Mouse (Mus musculus): Measurements from ENCODE around the gene Ddx43.
A peak's percentile ranks its signal among the peaks of the same experiment; 100 is the strongest.
"Not testable (repeated sequence)": the region's sequence is repeated elsewhere in the genome, so short reads cannot be mapped to it uniquely, and the experiment has no call there.

The Ddx43 gene

GRCm38 (mm10) chr9:78395630-78396351 is at the start of gene Ddx43:
Gene Ddx43, plus strand, starts transcription at chr9:78395777.
- peak; percentile 62 for DNase-seq (ENCODE audit: low read depth)

- no peak for DNase-seq (ENCODE audit: low read depth)
These were observed 48.6 kb upstream of the Ddx43 start for GRCm38 (mm10) chr9:78347004-78347403.

GRCm38 (mm10) chr9:78348206-78349004 is 47.2 kb upstream of the Ddx43 start:
- not testable (repeated sequence) for DNase-seq (ENCODE audit: low read depth)

GRCm38 (mm10) chr9:78349141-78349540 is 46.4 kb upstream of the Ddx43 start:
- DNase-seq (ENCODE audit: low read depth) = not testable (repeated sequence)

GRCm38 (mm10) chr9:78350007-78350406 is 45.6 kb upstream of the Ddx43 start:
- DNase-seq (ENCODE audit: low read depth) = not testable (repeated sequence)

- no peak for DNase-seq (ENCODE audit: low read depth)
These were observed 43.9 kb upstream of the Ddx43 start for GRCm38 (mm10) chr9:78351504-78352220.

- no peak for DNase-seq (ENCODE audit: low read depth)
These were observed 40.7 kb upstream of the Ddx43 start for GRCm38 (mm10) chr9:78354665-78355578.

- no peak for DNase-seq (ENCODE audit: low read depth)
These were observed 40.0 kb upstream of the Ddx43 start, which contains the start of gene Gsta2 for GRCm38 (mm10) chr9:78355611-78356010. Gene Gsta2, minus strand, starts transcription at chr9:78355788.

GRCm38 (mm10) chr9:78358053-78358452 is 37.5 kb upstream of the Ddx43 start:
- peak; percentile 69 for DNase-seq (ENCODE audit: low read depth)

GRCm38 (mm10) chr9:78359750-78360483 is 35.7 kb upstream of the Ddx43 start:
- DNase-seq (ENCODE audit: low read depth) = no peak

GRCm38 (mm10) chr9:78360484-78360872 is 35.1 kb upstream of the Ddx43 start:
- DNase-seq (ENCODE audit: low read depth) = no peak

GRCm38 (mm10) chr9:78363374-78363773 is 32.2 kb upstream of the Ddx43 start:
- DNase-seq (ENCODE audit: low read depth) = peak; percentile 17

- DNase-seq (ENCODE audit: low read depth) = no peak
These were observed 30.9 kb upstream of the Ddx43 start for GRCm38 (mm10) chr9:78364701-78365100.

GRCm38 (mm10) chr9:78365850-78366544 is 29.6 kb upstream of the Ddx43 start:
- no peak for DNase-seq (ENCODE audit: low read depth)

GRCm38 (mm10) chr9:78367959-78368358 is 27.6 kb upstream of the Ddx43 start, which contains the start of gene Dppa5a:
Gene Dppa5a, minus strand, starts transcription at chr9:78368177.
- DNase-seq (ENCODE audit: low read depth) = not testable (repeated sequence)

- DNase-seq (ENCODE audit: low read depth) = no peak
These were observed 26.8 kb upstream of the Ddx43 start for GRCm38 (mm10) chr9:78368671-78369293.

- DNase-seq (ENCODE audit: low read depth) = no peak
These were observed 26.2 kb upstream of the Ddx43 start for GRCm38 (mm10) chr9:78369349-78369748.

- no peak for DNase-seq (ENCODE audit: low read depth)
These were observed 25.8 kb upstream of the Ddx43 start for GRCm38 (mm10) chr9:78369786-78370185.

GRCm38 (mm10) chr9:78371441-78371840 is 24.1 kb upstream of the Ddx43 start:
- DNase-seq (ENCODE audit: low read depth) = no peak

Measured in naive thymus-derived CD4-positive, alpha-beta T cell, adult 2 months (primary cell).